24 mouse cellular contexts compared by ENCODE assay signal in genomic region chr17:47006741-47007140, GRCm38 (mm10). TPM values are rescaled to one million over a fixed set of nuclear protein-coding genes. Genes with fewer than 3 reads are reported as not detected.
A peak's percentile ranks its signal among the peaks of the same experiment; 100 is the strongest.
DNase-seq lines count a peak whose midpoint lies in the region; ATAC-seq and TF ChIP-seq lines count a peak whose summit lies in the region.
"Had no signal": no experiment of that assay in that cellular context is flagged by ENCODE, and none has a peak within 500 bp of the region (broad histone marks: within the 10 kb centered on the region; RNA-seq: fewer than 3 reads in every experiment).

No protein-coding gene starts in this region.

- no peak for ATAC-seq in heart, embryonic 12.5 days (ENCODE audit: insufficient number of reproducible peaks, low FRiP score)
- ATAC-seq in hindbrain, embryonic 13.5 days (ENCODE audit: low FRiP score): no peak
- no peak for ATAC-seq in hindbrain, embryonic 12.5 days (ENCODE audit: low FRiP score)
- no peak for ATAC-seq in lung, embryonic 14.5 days (ENCODE audit: insufficient read depth)
- ATAC-seq: CD4-positive, CD25-positive, alpha-beta regulatory T cell, adult 4 months; forebrain, embryonic 15.5 days; intestine, postnatal 0 days had no signal

- peaks cover 34% of the 10 kb centered on the region for H3K4me1 ChIP-seq in heart, embryonic 12.5 days (replicated peaks)
- H3K4me1 ChIP-seq in hindbrain, embryonic 13.5 days (replicated peaks): peaks cover 43% of the 10 kb centered on the region
- peaks cover 21% of the 10 kb centered on the region for H3K4me1 ChIP-seq in hindbrain, embryonic 12.5 days
- H3K4me1 ChIP-seq in lung, embryonic 14.5 days (ENCODE audit: insufficient read depth): peaks cover 8% of the 10 kb centered on the region

- TF ChIP-seq CTCF in lung, embryonic 14.5 days (IDR thresholded peaks at IDR 0.05; ENCODE audit: low read depth): no peak

- WGBS in heart, embryonic 12.5 days: 84% methylated on average over 9 of the region's 9 CpGs
- 85% methylated on average over 9 of the region's 9 CpGs for WGBS in hindbrain, embryonic 13.5 days
- 86% methylated on average over 9 of the region's 9 CpGs for WGBS in hindbrain, embryonic 12.5 days
- 79% methylated on average over 9 of the region's 9 CpGs for WGBS in lung, embryonic 14.5 days

- H3K27ac ChIP-seq in heart, embryonic 12.5 days (ENCODE audit: poor library complexity, severe bottlenecking): peak overlapping the region; percentile 23; the same call in 1 of the 2 replicates
- H3K27ac ChIP-seq in hindbrain, embryonic 13.5 days: no peak overlapping the region
- no peak overlapping the region for H3K27ac ChIP-seq in hindbrain, embryonic 12.5 days
- peak overlapping the region; percentile 36; the same call in 1 of the 2 replicates for H3K27ac ChIP-seq in lung, embryonic 14.5 days (ENCODE audit: low read depth)
- H3K27ac ChIP-seq: embryonic facial prominence, embryonic 13.5 days; forebrain, embryonic 10.5 days; forebrain, embryonic 15.5 days; hindbrain, embryonic 14.5 days; neural tube, embryonic 15.5 days had no signal

- no peak overlapping the region for H3K4me2 ChIP-seq in heart, embryonic 12.5 days
- no peak overlapping the region for H3K4me2 ChIP-seq in hindbrain, embryonic 13.5 days
- H3K4me2 ChIP-seq in hindbrain, embryonic 12.5 days (replicated peaks): no peak overlapping the region
- H3K4me2 ChIP-seq in lung, embryonic 14.5 days: no peak overlapping the region
- H3K4me2 ChIP-seq: embryonic facial prominence, embryonic 13.5 days; forebrain, embryonic 15.5 days; hindbrain, embryonic 14.5 days; neural tube, embryonic 15.5 days had no signal

- no peaks in the 10 kb centered on the region for H3K9me3 ChIP-seq in heart, embryonic 12.5 days (replicated peaks)
- H3K9me3 ChIP-seq in hindbrain, embryonic 13.5 days: no peaks in the 10 kb centered on the region
- no peaks in the 10 kb centered on the region for H3K9me3 ChIP-seq in hindbrain, embryonic 12.5 days (replicated peaks)
- no peaks in the 10 kb centered on the region for H3K9me3 ChIP-seq in lung, embryonic 14.5 days (ENCODE audit: low read depth, low read length)
- H3K9me3 ChIP-seq: embryonic facial prominence, embryonic 13.5 days; forebrain, embryonic 10.5 days; forebrain, embryonic 15.5 days; neural tube, embryonic 15.5 days had no signal

- no peak overlapping the region for H3K4me3 ChIP-seq in heart, embryonic 12.5 days
- H3K4me3 ChIP-seq in hindbrain, embryonic 13.5 days: no peak overlapping the region
- no peak overlapping the region for H3K4me3 ChIP-seq in hindbrain, embryonic 12.5 days
- no peak overlapping the region for H3K4me3 ChIP-seq in lung, embryonic 14.5 days (ENCODE audit: low read depth, low read length)
- H3K4me3 ChIP-seq: embryonic facial prominence, embryonic 13.5 days; forebrain, embryonic 10.5 days; forebrain, embryonic 15.5 days; neural tube, embryonic 15.5 days had no signal

- intact Hi-C loops in heart, postnatal 25 days (cut with DNase I): no loop called here

- peaks cover 16% of the 10 kb centered on the region for H3K36me3 ChIP-seq in heart, embryonic 12.5 days
- H3K36me3 ChIP-seq in hindbrain, embryonic 13.5 days: peaks cover 12% of the 10 kb centered on the region; the same call in 1 of the 2 replicates
- 0 out of 2 replicates have a peak, but pooled peaks cover 3% of the 10 kb centered on the region for H3K36me3 ChIP-seq in hindbrain, embryonic 12.5 days
- peaks cover 10% of the 10 kb centered on the region; the same call in 1 of the 2 replicates for H3K36me3 ChIP-seq in lung, embryonic 14.5 days (ENCODE audit: insufficient read depth)
- H3K36me3 ChIP-seq: neural tube, embryonic 15.5 days had no signal

- H3K9ac ChIP-seq in heart, embryonic 12.5 days: 0 out of 2 replicates have a peak overlapping the region, but pooled peaks have one; percentile 8
- 0 out of 2 replicates have a peak overlapping the region, but pooled peaks have one; percentile 25 for H3K9ac ChIP-seq in hindbrain, embryonic 13.5 days
- H3K9ac ChIP-seq in hindbrain, embryonic 12.5 days: no peak overlapping the region
- no peak overlapping the region for H3K9ac ChIP-seq in lung, embryonic 14.5 days
- H3K9ac ChIP-seq: embryonic facial prominence, embryonic 13.5 days; forebrain, embryonic 15.5 days; hindbrain, embryonic 14.5 days; neural tube, embryonic 15.5 days had no signal

- DNase-seq in heart, postnatal 25 days (ENCODE audit: low spot score): no peak
- DNase-seq in lung, embryonic 14.5 days: no peak
- DNase-seq in lung, adult 18-20 months: no peak
- no peak for DNase-seq in left cerebral cortex, adult 9 months (ENCODE audit: low spot score in 2 of 2)
- DNase-seq: adrenal gland, postnatal 14 days; cerebellum, adult 11-12 months; cerebellum, adult 9-11 months; embryo, embryonic 11 days; kidney, adult 9 months; lung, postnatal 10 days; midbrain, embryonic 14.5 days; retina, postnatal 1 day; right cerebral cortex, postnatal 14 days; thymus, postnatal 4 days had no signal

- H3K27me3 ChIP-seq in heart, embryonic 12.5 days (replicated peaks): no peaks in the 10 kb centered on the region
- H3K27me3 ChIP-seq in hindbrain, embryonic 13.5 days: no peaks in the 10 kb centered on the region
- no peaks in the 10 kb centered on the region for H3K27me3 ChIP-seq in hindbrain, embryonic 12.5 days
- no peaks in the 10 kb centered on the region for H3K27me3 ChIP-seq in lung, embryonic 14.5 days (ENCODE audit: insufficient read depth, low read length)
- H3K27me3 ChIP-seq: embryonic facial prominence, embryonic 13.5 days; forebrain, embryonic 15.5 days; neural tube, embryonic 15.5 days had no signal

RNA-seq across cellular contexts. Expression of gene Ubr2, which starts 3.6 kb away (rescaled TPM):
- 20.2 and 20.7 TPM in 2 replicates for polyA plus RNA-seq in heart, embryonic 12.5 days (2016; fragmentation: Nextera tagmentation; extraction: Ambion mirVana)
- total RNA-seq in heart, postnatal 25 days (2021): 10 to 100 TPM; 65.7 to 73.5 TPM
- 14.8 and 16.2 TPM in 2 replicates for polyA plus RNA-seq in hindbrain, embryonic 13.5 days (2015; fragmentation: Nextera tagmentation; extraction: Ambion mirVana)
- 23.5 and 23.7 TPM in 2 replicates for polyA plus RNA-seq in hindbrain, embryonic 12.5 days (2016; fragmentation: Nextera tagmentation; extraction: Ambion mirVana)
- polyA plus RNA-seq in lung, embryonic 14.5 days (2014; fragmentation: Nextera tagmentation; extraction: Ambion mirVana): 26.8 and 28.6 TPM in 2 replicates

Comparison
In these comparisons a context has a peak if more than half of its experiments do, and no peak if none do; other contexts are left out.
1. H3K9ac ChIP-seq: peak in heart, embryonic 12.5 days (single experiment) and hindbrain, embryonic 13.5 days (single experiment); none in hindbrain, embryonic 12.5 days (single experiment) and lung, embryonic 14.5 days (single experiment).
2. H3K27ac ChIP-seq: peak in heart, embryonic 12.5 days (single experiment) and lung, embryonic 14.5 days (single experiment); none in hindbrain, embryonic 13.5 days (single experiment) and hindbrain, embryonic 12.5 days (single experiment).